ENCODE assay signal across 8 mouse cellular contexts in genomic region chr12:34664758-34665157, GRCm38 (mm10).
DNase-seq lines count a peak whose midpoint lies in the region; ATAC-seq and TF ChIP-seq lines count a peak whose summit lies in the region.

No protein-coding gene starts in this region.

- no peak overlapping the region for H3K27ac ChIP-seq in hindbrain, embryonic 11.5 days (ENCODE audit: low read depth, low read length)
- no peak overlapping the region for H3K27ac ChIP-seq in hindbrain, embryonic 12.5 days
- no peak overlapping the region for H3K27ac ChIP-seq in forebrain, embryonic 10.5 days
- no peak overlapping the region for H3K27ac ChIP-seq in midbrain, postnatal 0 days (ENCODE audit: low read depth, low read length)

- no peak overlapping the region for H3K4me3 ChIP-seq in hindbrain, embryonic 11.5 days (ENCODE audit: low read depth, low read length)
- H3K4me3 ChIP-seq in hindbrain, embryonic 12.5 days, result no peak overlapping the region
- no peak overlapping the region for H3K4me3 ChIP-seq in forebrain, embryonic 10.5 days
- H3K4me3 ChIP-seq in midbrain, postnatal 0 days (ENCODE audit: low read depth, low read length), result no peak overlapping the region

- H3K36me3 ChIP-seq in hindbrain, embryonic 11.5 days (ENCODE audit: control insufficient read depth, insufficient read depth, low read length), result no peaks in the 10 kb centered on the region
- no peaks in the 10 kb centered on the region for H3K36me3 ChIP-seq in hindbrain, embryonic 12.5 days
- H3K36me3 ChIP-seq in forebrain, embryonic 10.5 days (replicated peaks), result no peaks in the 10 kb centered on the region
- no peaks in the 10 kb centered on the region for H3K36me3 ChIP-seq in midbrain, postnatal 0 days (ENCODE audit: insufficient read depth, low read length)

- H3K9me3 ChIP-seq in hindbrain, embryonic 11.5 days (ENCODE audit: control insufficient read depth, low read length), result no peaks in the 10 kb centered on the region
- no peaks in the 10 kb centered on the region for H3K9me3 ChIP-seq in hindbrain, embryonic 12.5 days (replicated peaks)
- H3K9me3 ChIP-seq in forebrain, embryonic 10.5 days, result no peaks in the 10 kb centered on the region
- H3K9me3 ChIP-seq in midbrain, postnatal 0 days (ENCODE audit: low read length), result no peaks in the 10 kb centered on the region

- H3K27me3 ChIP-seq in hindbrain, embryonic 11.5 days (ENCODE audit: control insufficient read depth, insufficient read depth, low read length), result no peaks in the 10 kb centered on the region
- H3K27me3 ChIP-seq in hindbrain, embryonic 12.5 days, result no peaks in the 10 kb centered on the region
- no peaks in the 10 kb centered on the region for H3K27me3 ChIP-seq in forebrain, embryonic 10.5 days (ENCODE audit: poor library complexity, severe bottlenecking)
- no peaks in the 10 kb centered on the region for H3K27me3 ChIP-seq in midbrain, postnatal 0 days (ENCODE audit: insufficient read depth, low read length)

- no peak overlapping the region for H3K9ac ChIP-seq in hindbrain, embryonic 11.5 days (ENCODE audit: low read depth, low read length)
- H3K9ac ChIP-seq in hindbrain, embryonic 12.5 days, result no peak overlapping the region
- no peak overlapping the region for H3K9ac ChIP-seq in midbrain, postnatal 0 days (replicated peaks; ENCODE audit: low read length, poor library complexity, severe bottlenecking)

- 8% methylated on average over 3 of the region's 3 CpGs for WGBS in hindbrain, embryonic 11.5 days
- WGBS in hindbrain, embryonic 12.5 days, result 4% methylated on average over 3 of the region's 3 CpGs
- 12% methylated on average over 3 of the region's 3 CpGs for WGBS in forebrain, embryonic 10.5 days
- WGBS in midbrain, postnatal 0 days, result 3% methylated on average over 3 of the region's 3 CpGs

- ATAC-seq in hindbrain, embryonic 11.5 days (ENCODE audit: low FRiP score), result no peak
- ATAC-seq in hindbrain, embryonic 12.5 days (ENCODE audit: low FRiP score), result no peak
- no peak for ATAC-seq in midbrain, postnatal 0 days (ENCODE audit: low FRiP score)

- TF ChIP-seq CTCF in midbrain, postnatal 0 days (IDR thresholded peaks at IDR 0.05), result peak; percentile 90

- H3K4me2 ChIP-seq in hindbrain, embryonic 11.5 days (replicated peaks; ENCODE audit: low read depth, low read length), result no peak overlapping the region
- H3K4me2 ChIP-seq in hindbrain, embryonic 12.5 days (replicated peaks), result no peak overlapping the region
- no peak overlapping the region for H3K4me2 ChIP-seq in midbrain, postnatal 0 days (ENCODE audit: low read depth, low read length, poor library complexity, severe bottlenecking)

- DNase-seq in hindbrain, embryonic 11.5 days (ENCODE audit: low spot score), result peak; percentile 83
- DNase-seq in brain, adult 2 months (ENCODE audit: low read depth, low spot score), result peak; percentile 90
- DNase-seq in forebrain, embryonic 10.5 days (ENCODE audit: extremely low spot score, low spot score), result peak; percentile 53
- DNase-seq in heart, postnatal 4 days, result peak; percentile 81
- DNase-seq in left cerebral cortex, adult 8-10 months (ENCODE audit: low spot score in 2 of 2), result peak; percentile 48 to 75
- peak; percentile 82 for DNase-seq in midbrain, postnatal 0 days (ENCODE audit: low spot score)
- DNase-seq in spleen, postnatal 4 days (ENCODE audit: low spot score in 2 of 2), result peak; percentile 49 to 72

- no peaks in the 10 kb centered on the region for H3K4me1 ChIP-seq in hindbrain, embryonic 11.5 days (replicated peaks; ENCODE audit: control insufficient read depth, insufficient read depth, low read length)
- no peaks in the 10 kb centered on the region for H3K4me1 ChIP-seq in hindbrain, embryonic 12.5 days
- peaks cover 8% of the 10 kb centered on the region; the same call in 1 of the 2 replicates for H3K4me1 ChIP-seq in forebrain, embryonic 10.5 days
- H3K4me1 ChIP-seq in midbrain, postnatal 0 days (ENCODE audit: insufficient read depth, low read length), result no peaks in the 10 kb centered on the region
